15 mouse cellular contexts compared by ENCODE assay signal in the genomic region with DNA sequence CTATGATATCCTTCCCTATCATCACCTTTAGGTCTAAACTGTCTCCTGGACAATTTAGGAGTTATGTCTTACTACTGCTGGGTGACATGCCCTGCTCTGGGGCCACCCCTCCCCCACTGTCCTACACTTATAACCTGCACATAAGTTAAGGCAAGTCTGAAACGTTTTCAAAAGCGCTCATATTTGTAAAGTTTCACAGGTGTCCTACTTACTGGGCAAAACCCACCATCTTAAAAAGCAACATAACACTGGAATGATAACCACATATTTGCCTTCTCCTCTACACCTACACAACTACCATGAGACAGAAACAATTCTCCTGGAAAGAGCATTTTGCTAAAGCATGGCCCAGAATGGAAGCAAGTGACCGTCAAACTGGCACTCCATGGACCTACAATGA.
"Had no signal": no experiment of that assay in that cellular context is flagged by ENCODE, and none has a peak within 500 bp of the region (broad histone marks: within the 10 kb centered on the region; RNA-seq: fewer than 3 reads in every experiment).

No protein-coding gene starts in this region.

- H3K27me3 ChIP-seq: neural tube, embryonic 12.5 days; neural tube, embryonic 13.5 days; neural tube, embryonic 15.5 days; stomach, embryonic 15.5 days had no signal

- H3K4me3 ChIP-seq: neural tube, embryonic 12.5 days; neural tube, embryonic 13.5 days; neural tube, embryonic 15.5 days; stomach, embryonic 15.5 days had no signal

- H3K27ac ChIP-seq: neural tube, embryonic 12.5 days; neural tube, embryonic 13.5 days; neural tube, embryonic 15.5 days; stomach, embryonic 15.5 days; stomach, postnatal 0 days had no signal

- H3K9ac ChIP-seq: neural tube, embryonic 12.5 days; neural tube, embryonic 13.5 days; neural tube, embryonic 15.5 days; stomach, embryonic 15.5 days had no signal

- H3K9me3 ChIP-seq: neural tube, embryonic 12.5 days; neural tube, embryonic 13.5 days; neural tube, embryonic 15.5 days; stomach, embryonic 15.5 days had no signal

- H3K36me3 ChIP-seq: neural tube, embryonic 13.5 days; neural tube, embryonic 15.5 days; stomach, embryonic 15.5 days had no signal

- H3K4me2 ChIP-seq: neural tube, embryonic 12.5 days; neural tube, embryonic 13.5 days; neural tube, embryonic 15.5 days; stomach, embryonic 15.5 days had no signal

- DNase-seq: retina, postnatal 1 day; right cerebral cortex, adult 18-20 months; right cerebral cortex, postnatal 14 days; right cerebral cortex, postnatal 25 days; right cerebral cortex, postnatal 4 days; spleen, adult 18-20 months; thymus, adult 18-20 months; thymus, postnatal 14 days; thymus, postnatal 25 days; thymus, postnatal 36 days had no signal
